Mouse (Mus musculus): ENCODE results near the gene Galp. TPM values are rescaled to one million over a fixed set of nuclear protein-coding genes. Genes with fewer than 3 reads are reported as not detected.
A peak's percentile ranks its signal among the peaks of the same experiment; 100 is the strongest.
"Not testable (repeated sequence)": the region's sequence is repeated elsewhere in the genome, so short reads cannot be mapped to it uniquely, and the experiment has no call there.

Gene Galp
- total RNA-seq (2021), result not detected
- long read RNA-seq, experiment 1, result 0 reads
- long read RNA-seq, experiment 2, result 0 reads

DNA sequence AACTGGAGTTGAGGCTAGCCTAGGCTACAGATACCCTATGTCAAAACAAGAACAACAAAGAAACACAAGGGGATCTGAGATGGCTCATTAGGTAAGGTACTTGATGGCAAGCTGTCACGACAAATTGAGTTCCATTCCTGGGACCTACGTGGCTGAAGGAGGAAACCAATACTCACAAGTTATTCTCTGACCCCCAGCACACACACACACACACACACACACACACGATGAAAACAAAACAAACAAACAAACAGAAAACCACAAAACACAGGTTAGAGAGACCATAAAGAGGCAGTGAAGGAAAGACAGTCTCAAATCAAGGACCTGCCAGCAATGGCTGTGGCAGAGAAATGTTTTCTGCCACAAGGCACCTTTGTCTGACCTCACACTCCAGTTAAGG, at the start of gene Galp:
TSS of gene Galp (plus strand) at position 301 of the 400 bp plus-strand sequence.
- DNase-seq, result no peak

DNA sequence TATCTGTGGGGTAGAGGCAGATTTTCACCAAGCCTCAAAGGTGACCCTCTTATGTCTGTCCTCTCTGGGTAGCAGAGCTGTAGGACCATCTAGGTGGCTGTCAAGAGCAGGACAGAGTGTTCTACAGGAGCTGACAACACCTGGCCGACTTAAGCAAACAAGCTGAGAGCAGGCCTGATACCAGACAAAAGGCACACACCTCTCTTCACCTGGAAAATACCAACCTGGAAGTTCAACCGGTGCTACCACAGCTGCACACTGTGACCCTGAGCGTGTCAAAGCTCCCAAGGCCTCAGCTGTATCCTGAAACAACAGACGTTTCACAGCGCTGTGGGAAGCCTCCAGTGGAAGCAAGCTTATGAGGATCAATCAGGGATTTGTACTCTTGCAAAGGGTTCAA, 49.2 kb upstream of the Galp start:
- no peak for DNase-seq

DNA sequence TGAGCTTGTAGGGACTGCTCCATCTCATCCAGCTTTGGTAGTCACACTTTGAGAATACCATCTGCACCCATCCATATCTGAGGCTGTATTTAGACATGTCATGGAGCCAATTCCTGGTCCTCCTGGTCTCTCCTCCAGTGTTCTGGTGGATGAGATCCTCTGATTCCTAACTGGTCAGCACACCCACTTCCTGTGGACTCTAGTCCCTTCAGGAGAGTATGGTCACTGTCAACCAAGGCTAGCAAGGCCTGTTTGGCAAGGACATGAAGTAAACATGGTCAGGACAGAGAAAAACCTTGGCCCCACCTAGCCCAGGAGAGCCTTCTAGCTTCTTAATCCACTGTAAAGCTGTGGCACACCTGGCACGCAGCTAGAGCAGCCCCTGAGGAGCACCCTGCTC, 45.6 kb upstream of the Galp start:
- no peak for DNase-seq

DNA sequence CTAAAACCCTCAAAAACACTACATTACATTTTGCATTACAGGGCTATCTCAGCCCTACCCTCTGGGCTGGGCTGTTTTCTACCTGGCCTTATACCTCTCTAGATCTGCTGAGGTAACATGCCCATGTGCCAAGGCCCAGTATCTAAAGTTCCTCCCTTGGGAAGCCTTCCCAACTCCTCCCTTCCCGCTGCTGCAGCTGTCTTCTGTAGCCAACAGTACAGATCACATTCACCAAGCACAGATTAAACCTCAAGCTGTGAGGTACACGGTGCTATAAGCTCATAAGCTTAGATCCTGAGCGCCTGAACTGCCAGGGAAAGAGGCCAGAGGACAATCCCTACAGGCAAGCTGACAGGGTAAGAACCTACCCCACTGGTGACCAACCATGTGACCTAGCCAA, 44.9 kb upstream of the Galp start:
- DNase-seq, result no peak

DNA sequence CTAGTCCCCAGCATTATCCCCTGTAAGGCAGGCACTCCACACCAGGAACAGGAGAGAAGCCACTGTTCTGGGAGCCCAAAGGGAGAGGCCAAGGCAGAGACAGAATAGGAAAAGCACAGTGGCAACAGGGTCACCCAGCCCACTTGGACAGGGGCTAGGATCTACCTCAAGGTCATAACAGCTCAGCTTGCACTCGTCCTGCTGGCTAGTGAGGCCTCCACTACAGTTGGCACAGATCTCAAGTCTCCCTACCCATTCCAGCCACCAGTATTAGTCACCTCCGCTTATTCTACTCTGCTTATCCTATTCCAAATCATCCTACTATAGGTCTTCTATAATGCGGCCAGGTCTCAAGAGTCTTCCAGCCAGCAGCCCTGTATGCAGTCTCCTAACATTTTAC, 43.8 kb upstream of the Galp start:
- DNase-seq, result no peak

DNA sequence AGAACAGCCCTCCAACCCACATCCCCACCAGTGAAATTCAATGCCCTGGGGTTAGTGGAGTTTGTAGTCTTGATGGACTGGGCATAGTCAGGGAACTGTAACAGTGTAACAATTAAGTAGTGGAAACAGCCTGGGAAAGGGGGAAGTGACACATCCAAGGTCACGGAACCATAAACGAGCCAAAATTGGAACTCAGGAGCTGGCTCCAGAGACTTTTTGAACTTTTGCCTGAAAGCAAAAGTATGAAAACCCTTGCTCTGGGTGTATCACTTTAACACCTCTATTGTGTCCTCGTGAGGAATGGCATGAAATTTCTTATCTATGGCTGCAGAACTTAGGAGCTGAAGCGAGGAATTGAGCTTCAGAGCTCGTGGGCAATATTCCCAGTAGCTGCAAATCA, 42.7 kb upstream of the Galp start:
- DNase-seq, result no peak

DNA sequence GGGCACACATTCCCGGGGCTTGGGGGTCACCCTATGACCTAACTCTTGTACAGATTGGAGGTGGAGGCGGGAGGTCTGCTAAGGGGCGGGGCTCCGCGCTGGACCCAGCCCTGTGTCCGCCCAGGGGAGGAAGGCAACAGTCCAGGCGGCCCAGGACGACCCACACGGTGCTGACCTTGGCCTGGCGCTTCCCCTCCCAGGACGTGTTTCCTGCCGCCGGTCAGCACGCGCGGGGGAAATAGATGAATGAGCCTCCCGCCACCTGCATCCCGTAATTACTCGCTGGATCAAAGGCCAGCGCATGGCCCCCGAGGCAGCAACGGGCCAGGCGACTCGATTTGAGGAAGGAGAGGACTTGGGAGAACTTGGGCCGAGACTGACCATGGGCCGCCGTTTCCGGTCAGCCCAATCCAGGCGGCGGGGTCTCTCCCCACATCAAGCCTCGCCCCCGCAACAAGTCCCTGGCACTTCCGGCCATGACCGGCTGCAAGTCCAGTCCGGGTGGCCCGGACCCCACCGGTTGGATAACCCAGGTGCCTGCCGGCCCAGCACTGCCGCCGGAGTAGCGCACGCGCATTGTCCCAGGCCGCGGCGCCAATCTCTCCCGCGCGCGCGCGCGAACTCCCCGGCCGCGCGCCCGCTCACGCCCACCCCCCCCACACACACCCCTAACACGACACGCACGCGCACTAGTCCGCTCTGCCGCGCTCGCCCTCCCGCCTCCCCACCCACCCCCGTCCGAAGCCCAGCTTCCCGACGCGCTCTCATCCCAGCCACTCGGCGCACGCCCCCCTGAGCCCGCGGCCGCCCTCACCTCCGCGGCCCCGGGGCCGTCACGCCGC, 41.6 kb upstream of the Galp start:
- peak; percentile 86 for DNase-seq

DNA sequence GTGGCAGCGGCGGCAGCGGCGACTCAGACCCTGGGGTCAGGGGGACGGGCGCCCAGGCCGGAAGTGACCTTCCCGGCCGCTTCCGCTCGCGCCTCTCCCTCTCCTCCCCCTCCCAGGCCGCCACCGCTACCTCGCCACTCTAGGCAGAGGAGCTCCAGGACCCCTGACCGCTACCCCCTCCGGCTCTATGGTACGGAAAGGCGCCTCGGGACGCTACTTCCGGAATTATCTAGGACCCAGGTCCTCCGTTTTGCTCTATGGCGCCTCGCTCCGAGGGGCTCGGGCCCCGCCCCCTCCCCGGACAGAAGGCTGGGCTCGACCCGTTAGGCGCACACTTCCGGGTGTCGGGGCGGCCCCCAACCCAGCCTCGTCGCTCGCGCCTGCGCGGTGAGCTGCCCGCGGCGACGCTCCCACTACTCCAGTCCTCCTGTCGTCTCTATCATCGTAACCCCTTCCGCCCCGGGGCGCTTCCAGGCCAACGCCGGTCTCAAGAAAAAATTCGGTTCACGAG, 40.9 kb upstream of the Galp start, which contains the start of gene Zfp787:
TSS of gene Zfp787 (minus strand) at position 97 of the 511 bp plus-strand sequence.
- DNase-seq, result peak; percentile 96

DNA sequence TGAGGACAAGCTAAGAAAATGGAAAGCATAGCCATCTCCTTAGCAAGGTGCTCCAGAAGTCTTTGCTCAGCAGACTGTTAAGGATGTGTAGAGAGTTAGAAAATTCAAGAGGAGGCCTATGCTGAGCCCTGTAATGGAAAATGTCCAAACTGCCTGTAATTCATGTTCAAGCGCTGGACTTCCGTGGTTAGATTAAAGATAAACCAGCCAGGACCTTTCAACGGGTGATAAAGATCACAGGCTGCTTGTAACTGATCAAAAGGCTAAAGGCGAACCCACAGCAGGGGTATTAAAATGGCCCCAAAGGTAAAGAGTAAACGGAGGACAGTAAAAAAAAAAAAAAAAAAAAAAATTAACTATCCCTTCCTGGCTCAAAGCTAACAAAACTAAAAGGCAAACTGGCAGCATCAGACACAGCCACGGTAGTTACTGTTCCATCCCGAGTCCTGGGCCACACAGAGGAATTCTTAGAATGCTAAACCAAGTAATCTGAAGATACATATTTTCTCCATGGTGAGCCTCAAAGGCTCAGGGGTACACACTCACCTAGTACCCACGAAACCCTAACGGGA, 39.9 kb upstream of the Galp start:
- DNase-seq, result no peak

DNA sequence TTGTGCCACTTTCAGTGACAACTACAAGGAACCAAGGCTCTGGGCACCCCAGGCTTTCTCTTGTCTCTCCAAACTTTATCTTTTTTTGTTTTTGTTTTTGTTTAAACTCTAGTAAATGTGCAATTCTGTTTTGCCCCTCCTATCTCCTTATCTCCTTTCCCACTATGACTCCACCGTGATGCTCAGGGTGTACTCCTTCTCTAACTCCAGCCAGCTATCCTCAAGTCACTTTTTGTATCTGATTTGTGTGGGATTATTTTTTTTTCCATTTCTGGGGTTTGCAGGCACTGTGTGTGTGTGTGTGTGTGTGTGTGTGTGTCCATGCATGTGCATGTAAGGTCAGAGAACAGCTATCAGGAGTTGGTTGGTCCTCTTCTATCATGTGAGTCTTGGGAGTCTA, 39.4 kb upstream of the Galp start:
- no peak for DNase-seq

DNA sequence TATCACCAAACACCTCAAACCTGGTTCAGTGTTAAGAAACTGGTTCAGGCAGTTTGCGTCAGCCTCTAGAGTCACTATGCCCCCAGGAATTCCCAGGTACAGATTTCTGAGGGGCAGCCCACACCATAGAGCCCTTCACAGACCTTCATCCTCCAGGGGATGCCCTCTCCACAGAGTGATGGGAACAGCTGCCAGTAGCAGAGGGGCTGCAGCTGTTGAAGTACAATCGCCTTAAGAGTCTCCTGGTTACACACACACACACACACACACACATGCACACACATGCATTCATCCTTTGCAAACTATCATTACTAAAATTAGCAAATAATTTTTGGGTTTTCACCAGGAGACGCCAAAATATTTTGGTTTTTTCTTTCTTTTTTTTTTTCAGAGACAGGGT, 37.3 kb upstream of the Galp start:
- no peak for DNase-seq

DNA sequence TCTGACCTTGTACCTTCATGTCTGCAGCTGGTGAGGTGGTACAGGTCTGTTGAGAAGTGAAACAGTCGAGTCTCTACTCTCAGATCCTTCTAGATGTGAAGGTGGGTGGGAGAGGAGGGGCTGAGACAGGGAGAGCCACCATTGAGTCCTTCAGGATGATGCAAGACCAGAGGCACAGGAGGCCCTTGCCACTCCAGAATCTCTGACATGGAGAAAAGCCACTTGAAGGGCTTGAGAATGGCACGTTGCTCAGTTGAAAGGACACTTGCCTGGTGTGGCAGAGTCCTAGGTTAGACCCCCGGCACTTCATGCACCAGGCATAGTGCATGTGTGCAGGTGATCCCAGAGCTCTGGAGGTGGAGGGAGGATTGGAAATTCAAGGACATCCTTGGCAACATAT, 35.3 kb upstream of the Galp start:
- DNase-seq, result no peak

DNA sequence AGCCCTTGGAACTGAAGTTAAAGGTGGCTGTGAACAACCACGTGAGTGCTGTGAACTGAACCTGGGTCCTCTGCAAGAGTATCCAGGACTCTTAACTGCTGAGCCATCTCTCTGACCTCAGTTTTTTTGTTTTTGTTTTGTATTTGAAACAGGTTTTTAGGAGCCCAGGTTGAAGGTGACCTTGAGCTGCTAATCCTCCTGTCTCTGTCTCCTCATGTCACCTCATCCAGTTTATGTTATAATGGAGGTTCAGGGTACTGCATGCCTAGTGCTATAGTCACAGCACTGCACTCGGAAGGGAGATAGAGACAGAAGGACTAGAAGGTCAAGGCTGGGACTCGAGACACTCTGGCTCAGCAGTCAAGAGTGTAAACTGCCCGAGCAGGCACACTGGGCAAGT, 34.7 kb upstream of the Galp start:
- no peak for DNase-seq

DNA sequence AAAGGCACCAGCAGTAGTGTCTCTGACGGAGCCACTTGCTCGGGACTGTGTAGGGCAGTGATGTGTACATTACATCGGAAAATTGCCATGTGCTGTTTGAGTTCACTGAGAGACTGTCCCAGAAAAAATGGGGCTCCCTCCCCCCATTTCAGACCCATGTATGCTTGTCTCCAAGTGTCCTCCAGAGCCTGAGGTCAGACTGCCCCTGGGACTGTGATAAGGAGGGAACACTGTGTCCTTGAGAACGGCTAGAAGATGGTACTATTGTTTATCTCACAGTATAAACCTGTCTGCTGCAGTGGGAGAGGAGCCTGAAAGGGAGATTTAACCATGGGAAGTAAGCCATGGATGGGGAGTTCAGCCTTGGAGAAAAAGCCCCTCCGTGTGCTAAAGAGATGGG, 32.2 kb upstream of the Galp start:
- no peak for DNase-seq

DNA sequence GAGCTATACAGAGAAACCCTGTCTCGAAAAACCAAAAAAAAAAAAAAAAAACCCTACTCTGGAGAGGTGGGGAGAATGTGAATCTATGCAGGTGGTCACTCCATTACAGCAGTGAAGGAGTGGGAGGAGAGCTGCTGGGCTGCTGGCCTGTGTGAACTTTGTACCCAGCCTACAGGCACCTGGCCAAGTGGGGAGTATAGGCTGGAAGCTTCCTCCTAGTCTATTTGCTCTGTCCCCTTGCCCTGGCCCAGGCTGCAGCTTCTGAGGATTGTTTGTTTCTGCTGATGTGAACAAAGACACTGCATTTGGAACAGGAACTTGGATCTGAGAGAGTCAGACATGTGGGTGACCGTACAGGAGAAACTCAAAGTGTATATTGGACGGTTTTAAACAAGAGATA, 27.5 kb upstream of the Galp start:
- no peak for DNase-seq

DNA sequence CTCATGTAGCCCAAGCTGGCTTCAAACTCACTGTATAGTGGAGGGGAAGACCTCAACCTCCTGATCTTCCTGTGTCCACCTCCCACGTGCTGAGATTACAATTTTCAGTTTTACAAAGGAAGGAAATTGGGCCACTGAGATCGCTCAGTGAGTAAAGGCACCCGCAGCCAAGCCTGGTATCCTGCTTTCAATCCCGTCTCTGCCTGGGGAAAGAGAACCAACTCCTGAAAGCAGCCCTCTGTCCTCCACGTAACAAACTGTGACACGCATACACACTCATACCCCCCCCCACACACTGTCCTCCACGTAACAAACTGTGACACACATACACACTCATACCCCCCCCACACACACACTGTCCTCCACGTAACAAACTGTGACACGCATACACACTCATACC, 26.5 kb upstream of the Galp start:
- no peak for DNase-seq

DNA sequence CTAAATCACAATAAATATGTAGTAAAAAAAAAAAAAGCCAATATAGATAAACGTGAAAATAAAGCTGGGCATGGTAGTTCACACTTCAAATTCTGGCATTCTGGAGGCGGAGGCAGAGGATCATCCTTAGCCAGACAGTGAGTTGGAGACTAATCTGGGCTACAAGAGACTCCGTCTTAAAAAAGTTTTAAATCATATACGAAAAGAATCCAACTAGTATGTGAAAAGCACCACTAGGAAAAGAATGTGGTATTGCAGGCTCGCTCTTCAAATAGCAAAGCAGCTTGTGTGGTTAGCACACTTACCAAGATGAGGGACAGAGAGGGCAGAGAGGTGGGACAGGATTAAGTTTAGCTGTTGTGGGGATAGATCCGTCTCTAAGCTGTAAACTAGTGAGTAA, 26.0 kb upstream of the Galp start:
- DNase-seq, result no peak

DNA sequence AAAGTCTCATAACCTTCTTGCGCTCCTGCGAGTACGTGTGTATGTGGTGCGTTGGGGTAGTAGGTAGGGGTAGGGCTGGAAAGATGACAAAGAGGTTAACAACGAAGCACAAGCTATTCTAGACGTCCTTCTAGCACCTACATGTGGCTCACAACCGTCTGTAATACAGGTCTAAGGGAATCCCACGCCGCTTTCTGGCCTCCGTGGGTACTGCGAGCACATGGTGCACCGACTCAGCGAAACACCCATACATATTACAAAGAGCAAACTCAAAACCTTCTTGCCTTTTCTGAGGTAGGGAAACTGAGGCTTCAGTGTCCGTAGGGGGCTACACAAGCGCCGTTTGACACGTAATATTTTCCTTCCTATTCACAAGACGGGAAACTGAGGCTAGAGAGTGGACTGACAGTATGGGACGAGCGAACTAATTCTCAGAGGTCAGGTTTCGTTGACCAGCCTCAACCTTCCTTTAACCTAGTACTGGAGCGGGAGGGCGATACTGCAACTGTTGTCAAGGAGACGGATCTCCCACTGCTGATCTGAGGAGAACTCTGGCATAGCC, 25.4 kb upstream of the Galp start:
- peak; percentile 41 for DNase-seq

DNA sequence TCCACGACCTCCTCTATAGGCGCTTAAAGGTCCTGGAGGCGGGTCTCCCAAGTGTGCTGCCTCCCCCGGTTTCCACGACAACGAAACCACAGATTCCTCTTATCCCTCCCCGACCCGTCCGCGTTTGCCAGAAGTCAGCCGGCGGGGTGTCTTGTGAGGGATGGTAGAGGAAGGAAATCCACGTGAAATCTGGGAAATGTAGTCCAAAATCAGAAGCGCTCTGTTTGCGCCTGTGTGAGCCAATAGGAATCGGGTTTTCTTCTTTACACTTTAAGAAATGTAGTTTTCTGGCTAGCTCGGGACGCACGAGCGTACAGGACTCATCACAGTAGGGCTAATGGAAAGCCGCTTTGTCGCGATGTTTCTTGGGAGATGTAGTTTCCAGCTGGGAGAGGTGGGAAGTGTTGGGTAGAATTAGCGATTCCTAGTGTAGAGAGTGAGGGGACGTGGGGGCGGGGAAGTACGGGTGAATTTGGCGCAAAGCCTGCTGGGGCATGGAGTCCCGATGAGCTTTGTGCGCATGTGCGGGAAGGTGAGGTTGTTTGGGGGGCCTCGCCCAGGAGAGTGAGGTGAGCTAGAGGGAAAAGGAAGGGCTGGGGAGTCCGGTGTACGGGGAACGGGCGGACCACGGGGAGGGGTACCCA, 24.8 kb upstream of the Galp start, which contains the start of gene Zfp444:
TSS of gene Zfp444 (plus strand) at position 221 of the 644 bp plus-strand sequence.
- peak; percentile 92 for DNase-seq

DNA sequence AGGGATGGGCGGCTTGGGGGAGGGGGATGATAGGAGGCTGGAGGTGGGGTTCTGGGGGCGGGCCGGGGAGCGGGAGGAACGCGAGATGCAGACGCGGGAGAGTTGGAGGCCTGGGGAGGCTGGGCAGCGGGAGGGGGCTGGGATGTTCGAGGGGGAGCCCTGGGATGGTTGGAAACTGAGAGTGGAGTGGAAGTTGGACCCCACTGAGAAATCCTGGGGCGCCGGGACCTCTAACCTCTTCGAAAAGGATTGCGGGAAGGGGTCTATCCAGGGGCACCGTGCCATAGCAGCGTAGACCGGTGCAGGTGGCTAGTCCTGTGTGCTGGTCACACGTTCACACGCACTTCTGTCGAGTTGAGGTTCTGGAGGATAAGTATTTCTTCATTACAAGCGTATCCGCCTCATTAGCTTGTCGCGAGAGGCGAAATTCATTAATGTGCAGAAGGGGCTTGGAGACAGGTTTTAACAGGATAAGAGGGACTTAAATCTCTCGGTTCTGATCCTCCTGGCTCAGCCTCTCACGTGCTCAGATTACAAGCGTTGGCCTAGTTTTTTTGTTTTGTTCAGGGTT, 24.1 kb upstream of the Galp start:
- DNase-seq, result no peak

DNA sequence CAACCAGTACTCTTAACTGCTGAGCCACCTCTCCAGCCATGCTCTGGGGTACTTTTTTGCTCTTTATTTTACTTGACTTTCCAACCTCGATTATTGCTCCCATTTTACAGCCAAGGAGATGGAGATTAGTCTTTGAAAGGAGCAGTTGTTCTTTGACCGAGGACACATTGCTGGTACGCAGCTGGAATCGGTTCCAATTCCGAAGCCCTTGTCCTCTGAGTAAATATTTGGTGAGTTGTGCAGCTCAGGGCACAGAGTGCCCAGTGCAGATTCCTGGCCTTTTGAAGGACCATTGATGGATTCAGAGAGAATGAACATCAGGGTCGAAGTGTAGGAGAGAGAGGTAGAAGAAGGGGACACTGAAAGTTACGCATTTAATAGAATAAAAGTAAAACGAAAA, 23.0 kb upstream of the Galp start:
- DNase-seq, result no peak

DNA sequence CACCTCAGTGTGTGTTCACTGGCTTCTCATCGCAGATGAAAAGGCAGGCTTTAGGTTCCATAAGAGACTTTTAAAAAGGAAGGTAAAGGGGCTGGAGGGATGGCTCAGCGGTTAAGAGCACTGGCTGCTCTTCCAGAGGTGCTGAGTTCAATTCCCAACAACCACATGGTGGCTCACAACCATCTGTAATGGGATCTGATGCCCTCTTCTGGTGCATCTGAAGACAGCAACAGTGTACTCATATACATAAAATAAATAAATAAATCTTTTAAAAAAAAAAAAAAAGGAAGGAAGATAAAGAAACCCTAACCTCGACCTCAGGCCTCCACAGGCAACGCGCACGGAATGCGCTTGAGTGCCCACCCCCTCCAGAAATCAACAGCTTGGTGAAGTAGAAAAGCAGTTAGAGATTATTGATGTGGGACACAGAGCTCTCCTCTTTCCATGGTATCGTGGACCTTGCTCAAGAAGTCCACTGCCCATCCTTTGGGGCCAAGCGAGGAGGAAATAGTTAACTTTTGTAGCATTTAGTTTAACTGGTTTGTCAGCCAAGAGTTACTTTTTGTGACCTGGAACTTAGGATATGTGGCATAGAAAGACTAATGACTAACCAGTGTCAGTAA, 22.4 kb upstream of the Galp start:
- not testable (repeated sequence) for DNase-seq

Measured in gastrocnemius, postnatal 10 days (tissue).